Mouse (Mus musculus): ENCODE results near the gene Irf2. TPM values are rescaled to one million over a fixed set of nuclear protein-coding genes. Genes with fewer than 3 reads are reported as not detected.

The Irf2 gene
- total RNA-seq, 2 experiments from 2014 or later: 67.9 to 76.9 TPM

GRCm38 (mm10) chr8:46757613-46758012 lies 18.1 kb downstream of the Irf2 start:
- no peak for DNase-seq

DNA sequence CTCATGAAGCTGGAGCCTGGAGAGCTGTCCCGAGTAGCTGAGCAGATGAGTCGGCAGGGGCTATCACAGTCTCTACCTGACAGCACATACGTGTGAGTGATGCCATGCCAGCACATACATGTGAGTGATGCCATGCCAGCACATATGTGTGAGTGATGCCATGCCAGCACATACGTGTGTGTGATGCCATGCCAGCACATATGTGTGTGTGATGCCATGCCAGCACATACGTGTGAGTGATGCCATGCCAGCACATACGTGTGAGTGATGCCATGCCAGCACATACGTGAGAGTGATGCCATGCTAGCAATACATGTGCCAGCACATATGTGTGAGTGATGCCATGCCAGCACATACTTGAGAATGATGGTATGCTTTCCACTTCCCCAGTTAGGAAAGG lies 18.6 kb downstream of the Irf2 start:
- DNase-seq: no peak

DNA sequence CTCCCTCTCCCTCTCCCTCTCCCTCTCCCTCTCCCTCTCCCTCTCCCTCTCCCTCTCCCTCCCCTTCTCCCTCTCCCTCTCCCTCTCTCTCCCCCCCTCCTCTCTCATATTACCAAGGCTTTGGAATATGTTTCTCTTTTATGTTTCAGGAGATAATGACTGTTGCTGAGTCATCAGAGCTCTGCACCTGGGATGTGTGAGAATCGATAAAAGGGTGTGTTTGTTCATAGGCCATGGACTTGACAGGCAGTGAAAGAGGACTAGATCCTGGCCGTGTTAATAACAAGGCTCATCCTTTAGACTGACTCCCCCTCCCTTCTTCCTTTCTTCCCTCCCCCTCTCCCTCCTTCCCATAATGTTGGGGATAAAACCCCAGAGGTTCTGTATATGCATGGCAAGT lies 19.1 kb downstream of the Irf2 start:
- DNase-seq: no peak

GRCm38 (mm10) chr8:46759562-46759961 lies 20.0 kb downstream of the Irf2 start:
- no peak for DNase-seq

- no peak for DNase-seq
These were observed 21.2 kb downstream of the Irf2 start for GRCm38 (mm10) chr8:46760701-46761100.

GRCm38 (mm10) chr8:46761454-46761853 lies 21.9 kb downstream of the Irf2 start:
- no peak for DNase-seq

- peak in 1 of 2 experiments; percentile 22 for DNase-seq
These were observed 30.1 kb downstream of the Irf2 start for GRCm38 (mm10) chr8:46769408-46770180.

DNA sequence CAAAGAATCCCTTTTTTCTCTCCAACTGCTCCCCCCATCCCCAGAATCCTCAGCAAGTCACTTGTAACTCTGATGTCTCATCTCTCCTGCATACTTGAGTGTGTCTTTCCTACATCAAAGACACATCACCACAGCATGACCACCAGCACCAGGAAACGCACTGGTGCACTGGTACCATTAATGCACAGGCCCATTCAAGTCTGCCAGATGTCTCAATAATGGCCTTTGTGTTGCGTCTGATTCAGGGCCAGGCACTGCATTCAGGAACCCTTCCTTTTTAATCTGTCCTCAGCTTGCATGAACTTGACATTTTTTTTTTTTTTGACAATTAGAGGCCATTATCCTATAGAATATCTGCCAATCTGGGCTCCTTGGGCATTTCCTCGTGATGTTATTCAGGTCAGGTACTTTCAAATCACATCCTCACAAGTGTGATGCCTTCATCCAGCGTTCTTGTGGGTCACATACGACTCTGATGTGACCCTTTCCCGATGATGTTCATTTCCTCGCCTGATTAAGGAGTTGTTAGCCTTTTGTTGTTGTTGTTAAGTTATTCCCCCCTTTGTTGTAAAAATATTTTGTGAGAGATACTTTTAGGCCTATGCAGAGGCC lies 31.5 kb downstream of the Irf2 start:
- no peak for DNase-seq

DNA sequence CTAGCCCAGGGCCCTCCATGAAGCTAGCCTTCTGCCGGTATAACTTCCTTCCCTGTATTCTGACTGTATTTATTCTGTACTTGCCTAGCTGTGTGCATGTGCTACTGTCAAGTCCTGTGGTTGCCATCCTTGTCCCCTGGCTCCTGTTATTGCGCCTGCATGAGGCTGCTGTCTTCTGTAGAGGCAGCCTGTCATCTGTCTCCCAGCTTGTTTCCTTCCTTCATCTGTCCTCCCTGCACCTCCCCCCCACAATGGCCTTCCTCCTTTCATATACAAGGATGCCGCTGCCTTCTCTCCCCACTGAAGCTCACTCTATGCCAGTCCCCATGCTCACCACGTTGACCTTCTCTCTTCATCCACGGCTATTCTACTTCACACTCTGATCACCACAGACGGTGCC lies 33.3 kb downstream of the Irf2 start:
- DNase-seq: no peak

- DNase-seq: peak; percentile 52 to 69
These were observed 38.4 kb downstream of the Irf2 start for GRCm38 (mm10) chr8:46777760-46778460.

DNA sequence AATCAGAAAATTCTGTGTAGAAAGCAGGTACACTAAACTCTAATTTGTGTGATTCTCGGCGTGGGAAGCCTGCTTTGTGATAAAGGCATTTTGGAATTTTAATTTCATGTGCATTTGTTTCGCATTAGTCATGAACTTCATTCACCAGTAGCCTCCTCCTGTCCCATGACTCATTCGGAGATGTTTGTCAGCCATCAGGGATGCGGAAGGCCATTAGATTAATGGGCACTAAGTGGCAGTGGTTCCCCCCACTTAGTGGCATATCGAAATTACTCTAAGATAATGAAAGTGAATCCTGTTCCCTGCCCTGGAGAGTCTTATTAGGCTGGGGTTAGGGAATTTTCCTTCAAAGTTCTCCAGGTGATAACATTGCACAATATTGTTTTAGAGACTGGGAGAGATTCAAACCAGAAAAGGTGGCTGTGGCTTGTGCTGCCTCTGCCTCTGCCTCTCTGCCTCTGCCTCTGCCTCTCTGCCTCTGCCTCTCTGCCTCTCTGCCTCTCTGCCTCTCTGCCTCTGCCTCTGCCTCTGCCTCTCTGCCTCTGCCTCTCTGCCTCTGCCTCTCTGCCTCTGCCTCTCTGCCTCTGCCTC lies 41.6 kb downstream of the Irf2 start:
- DNase-seq: peak; percentile 43 to 51

DNA sequence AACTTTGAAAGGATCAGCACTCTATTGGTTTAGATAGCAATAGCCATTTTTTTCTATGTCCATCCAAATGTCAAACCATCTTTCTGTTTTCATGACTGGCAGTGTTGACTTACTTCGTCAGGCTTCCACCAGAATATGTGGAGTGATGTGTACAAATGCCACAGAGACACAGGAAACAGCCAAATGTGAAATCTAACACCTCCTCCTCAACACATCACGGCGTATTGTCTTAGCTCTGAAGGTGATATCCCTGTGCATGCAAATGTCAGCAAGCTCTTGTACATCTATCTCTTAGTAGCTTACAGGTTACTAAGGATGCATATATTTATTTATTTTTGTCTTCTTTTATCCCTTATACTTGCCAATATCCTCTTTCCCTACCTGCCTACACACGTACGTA lies 42.7 kb downstream of the Irf2 start:
- no peak for DNase-seq

- DNase-seq: no peak
These were observed 45.5 kb downstream of the Irf2 start for GRCm38 (mm10) chr8:46785070-46785469.

DNA sequence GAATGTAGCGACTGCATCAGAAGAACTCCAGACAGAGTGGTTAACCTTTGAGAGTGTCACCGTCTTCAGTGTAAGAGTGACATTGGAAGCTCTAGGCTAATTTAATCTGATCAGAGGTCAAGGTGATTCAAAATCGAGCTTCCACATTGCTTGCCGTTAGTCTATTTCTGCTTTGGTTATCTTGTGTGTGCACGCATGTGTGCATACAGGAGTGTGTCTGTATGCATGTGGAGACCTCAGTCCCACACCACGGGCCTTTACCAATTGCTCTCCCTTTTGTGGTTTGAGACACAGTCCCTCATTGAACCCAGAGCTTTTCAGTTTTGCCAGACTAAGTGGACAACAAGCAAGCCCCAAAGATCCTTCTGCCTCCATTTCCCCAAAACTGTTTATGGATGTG lies 46.4 kb downstream of the Irf2 start:
- no peak for DNase-seq

DNA sequence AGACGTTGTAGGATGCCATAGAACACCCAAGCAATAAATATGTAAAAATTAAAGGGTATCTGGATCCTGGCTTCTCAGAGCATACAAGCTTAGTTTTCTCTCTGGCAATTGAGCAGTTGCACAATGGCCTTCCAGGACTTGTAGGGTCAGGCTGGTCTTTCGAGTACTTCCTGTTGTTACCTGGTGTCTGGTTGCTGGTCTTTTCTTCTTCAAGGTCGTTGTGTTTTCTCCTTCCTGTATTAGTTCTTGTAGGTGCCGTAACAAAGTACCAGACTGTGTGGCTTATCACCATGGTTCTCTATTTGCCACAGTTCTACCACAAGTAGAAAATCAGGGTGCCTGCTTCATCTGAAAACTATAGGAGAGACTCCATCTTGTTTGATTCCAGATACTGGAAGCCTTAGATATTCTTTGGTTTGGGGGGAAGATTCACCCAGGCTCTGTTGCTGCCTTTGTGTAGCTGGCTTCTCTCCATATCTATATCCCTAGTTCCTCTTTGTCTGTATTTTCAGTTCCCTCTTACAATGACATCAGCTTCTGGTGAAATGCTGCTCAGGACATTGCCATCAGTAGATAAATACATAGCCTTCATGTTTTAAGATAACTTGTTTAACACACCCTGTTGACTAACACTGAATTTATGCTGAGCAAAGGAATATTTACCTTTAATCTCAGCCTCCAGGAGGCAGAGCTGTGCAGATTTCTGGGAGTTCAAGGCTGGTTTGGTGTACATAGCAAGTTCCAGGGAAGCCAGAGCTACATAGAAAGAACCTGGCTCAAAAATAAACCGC lies 49.8 kb downstream of the Irf2 start:
- DNase-seq: no peak

DNA sequence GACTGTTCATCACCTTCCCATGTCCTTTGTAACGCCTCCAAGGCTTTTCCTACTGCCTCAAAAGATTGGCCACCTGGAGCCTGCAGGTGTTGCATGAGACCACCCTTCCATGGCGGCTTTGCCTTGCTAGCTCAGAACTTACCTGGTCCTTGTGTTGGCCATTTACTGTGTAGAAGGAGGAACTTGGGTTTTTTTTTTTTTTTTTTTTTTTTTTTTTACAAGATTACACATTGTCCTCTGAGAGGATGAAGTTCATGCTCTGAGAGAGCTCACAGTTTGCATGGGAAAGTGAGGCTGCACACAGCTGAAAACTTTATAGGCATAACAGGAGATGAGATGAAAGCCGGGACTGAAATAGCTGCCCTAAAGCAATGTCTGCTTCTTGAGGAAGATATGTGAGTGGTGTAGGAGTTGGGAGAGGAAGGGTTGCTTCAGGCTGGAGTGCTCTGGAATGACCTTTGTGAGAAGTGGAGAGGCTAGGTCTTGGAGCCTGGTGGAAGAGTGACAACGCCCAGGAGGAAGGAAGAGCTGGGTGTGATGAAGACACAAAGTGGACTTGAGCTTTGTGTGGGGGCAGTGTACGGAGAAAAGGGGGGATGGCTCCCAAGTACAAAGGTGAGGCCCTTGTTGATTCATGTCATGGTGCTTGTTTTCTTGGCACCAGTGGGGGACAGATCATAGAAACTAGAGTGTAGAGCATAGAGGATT lies 52.3 kb downstream of the Irf2 start:
- no peak for DNase-seq

- DNase-seq: peak; percentile 20 to 21
These were observed 53.1 kb downstream of the Irf2 start for GRCm38 (mm10) chr8:46792653-46793052.

GRCm38 (mm10) chr8:46793248-46793647 lies 53.7 kb downstream of the Irf2 start:
- no peak for DNase-seq

DNA sequence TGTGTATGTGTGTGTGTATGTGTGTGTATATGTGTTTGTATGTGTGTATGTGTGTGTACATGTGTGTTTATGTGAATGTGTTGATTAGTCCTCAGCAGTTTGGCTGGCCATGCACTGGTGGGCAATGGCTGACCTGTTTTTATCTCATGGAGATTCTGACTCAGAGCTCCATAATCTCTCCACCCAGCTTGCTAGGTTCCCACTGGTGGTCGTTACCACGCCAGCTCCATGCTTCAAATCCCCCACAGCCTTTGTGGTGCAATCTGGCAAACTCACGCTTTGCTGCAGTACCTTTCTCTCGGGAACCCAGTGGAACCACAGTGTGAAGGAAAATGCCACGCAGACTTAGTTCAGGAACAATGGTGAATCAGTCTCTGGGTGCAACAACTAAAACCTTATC lies 54.8 kb downstream of the Irf2 start:
- DNase-seq: no peak

DNA sequence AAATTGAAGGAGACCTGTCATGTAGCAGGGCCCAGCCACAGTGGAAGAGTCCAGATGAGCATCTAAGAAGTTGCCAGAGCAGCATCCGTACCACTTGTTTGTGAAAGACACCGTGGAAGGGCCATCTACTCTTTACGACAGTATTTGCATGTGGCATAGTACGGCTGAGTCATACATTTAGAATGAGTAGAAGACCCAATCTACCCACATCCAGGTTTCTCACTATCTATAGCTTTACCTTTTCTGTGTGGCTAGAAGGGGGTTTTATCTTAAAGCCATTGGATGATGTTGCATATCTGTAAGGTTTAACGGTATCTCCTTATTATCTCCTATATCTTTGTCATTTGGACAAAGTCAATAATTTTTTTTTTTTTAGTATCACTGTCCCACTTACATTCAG lies 59.7 kb downstream of the Irf2 start:
- no peak for DNase-seq

DNA sequence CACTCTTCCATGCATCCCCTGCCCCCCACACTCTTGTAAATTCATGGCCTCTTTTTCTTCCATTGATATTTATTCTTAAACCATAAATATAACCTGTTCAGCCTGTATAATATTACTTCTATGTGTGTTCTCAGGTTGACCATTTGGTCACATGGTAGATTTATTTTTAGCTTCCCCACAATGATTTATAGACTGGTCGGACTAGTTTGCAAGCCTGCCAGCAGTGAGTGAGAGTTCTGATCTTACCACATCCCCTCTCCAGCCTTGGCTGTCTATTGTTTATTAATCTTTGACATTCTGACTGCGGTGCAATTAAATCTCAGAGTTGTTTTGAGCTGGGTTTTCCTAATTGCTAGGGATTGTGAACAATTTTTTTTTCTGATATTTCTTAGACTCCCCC lies 60.2 kb downstream of the Irf2 start:
- peak; percentile 27 to 35 for DNase-seq

All from adrenal gland, postnatal 36 days (tissue).